Mouse (Mus musculus) layer of hippocampus, adult 9-11 months (tissue): Measurements from ENCODE around the gene E130308A19Rik.

ENCODE experiments used
- DNase-seq: peaks from one replicate; pipeline ENCODE4 v3.0.0; 2022

E130308A19Rik gene

DNA sequence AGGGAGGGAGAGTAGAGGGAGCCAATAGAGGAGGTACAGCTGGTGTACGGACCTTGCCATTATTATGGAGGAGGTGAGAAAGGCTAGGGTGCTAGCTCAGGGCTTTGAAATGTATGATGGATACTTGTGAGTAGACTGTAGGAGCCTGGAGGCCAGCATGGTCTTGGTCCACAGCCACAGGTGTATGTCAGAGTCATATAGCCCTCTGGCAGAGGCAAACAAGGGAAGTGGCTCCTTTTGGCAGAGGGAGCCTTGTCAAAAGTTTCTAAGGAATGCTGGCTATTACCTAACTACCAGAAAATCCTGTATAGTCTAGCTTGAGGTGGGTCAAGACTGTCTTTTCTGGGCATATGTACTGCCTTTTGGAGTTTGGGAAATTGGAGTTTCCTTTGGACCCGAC is 14.7 kb downstream of the E130308A19Rik start:
- DNase-seq = no peak

- no peak for DNase-seq
Measured at GRCm38 (mm10) chr4:59642039-59642438, 16.0 kb downstream of the E130308A19Rik start.

DNA sequence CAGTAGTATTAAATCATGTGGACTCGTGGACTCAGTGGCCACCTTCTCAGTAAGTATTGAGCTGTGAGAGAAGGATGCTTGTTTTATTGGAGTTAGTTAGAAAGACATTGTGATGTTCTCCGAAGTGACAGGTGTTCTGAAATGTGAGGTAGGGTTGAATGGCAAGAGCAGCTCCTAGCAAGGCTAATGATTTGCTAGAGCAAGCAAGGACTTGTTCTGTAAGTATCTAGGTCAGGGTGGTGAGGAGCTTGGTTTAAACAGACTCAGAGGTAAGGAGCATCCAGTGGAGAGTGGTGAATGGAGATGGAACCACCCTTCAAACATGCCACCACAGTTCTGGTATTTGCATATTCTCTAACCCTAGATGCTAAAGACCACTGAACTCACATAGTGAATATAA is 16.6 kb downstream of the E130308A19Rik start:
- no peak for DNase-seq

- no peak for DNase-seq
Measured at GRCm38 (mm10) chr4:59644431-59644830, 18.4 kb downstream of the E130308A19Rik start.

GRCm38 (mm10) chr4:59644992-59645391 is 19.0 kb downstream of the E130308A19Rik start:
- no peak for DNase-seq

GRCm38 (mm10) chr4:59645610-59646009 is 19.6 kb downstream of the E130308A19Rik start:
- DNase-seq = no peak

- DNase-seq = no peak
Measured at GRCm38 (mm10) chr4:59646020-59646696, 20.1 kb downstream of the E130308A19Rik start.

DNA sequence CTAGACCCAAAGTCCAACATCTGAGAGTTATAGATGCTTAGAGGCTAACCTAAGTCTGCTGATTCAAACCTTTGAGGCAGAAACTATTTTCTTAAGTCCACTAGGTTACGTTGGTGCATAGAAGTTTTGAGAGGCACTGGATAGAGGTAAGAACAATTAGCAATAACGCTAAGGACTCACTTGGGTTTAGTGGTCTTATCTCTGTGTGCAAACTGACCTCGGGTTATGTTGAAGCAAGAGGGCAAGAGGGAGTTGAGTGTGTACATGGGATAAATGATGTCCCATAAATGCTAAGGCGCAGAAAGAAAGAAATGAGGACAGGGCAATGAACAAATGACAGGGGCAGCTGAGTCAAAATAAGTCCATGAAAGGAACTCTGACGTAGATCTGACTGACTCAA is 23.1 kb downstream of the E130308A19Rik start:
- no peak for DNase-seq

DNA sequence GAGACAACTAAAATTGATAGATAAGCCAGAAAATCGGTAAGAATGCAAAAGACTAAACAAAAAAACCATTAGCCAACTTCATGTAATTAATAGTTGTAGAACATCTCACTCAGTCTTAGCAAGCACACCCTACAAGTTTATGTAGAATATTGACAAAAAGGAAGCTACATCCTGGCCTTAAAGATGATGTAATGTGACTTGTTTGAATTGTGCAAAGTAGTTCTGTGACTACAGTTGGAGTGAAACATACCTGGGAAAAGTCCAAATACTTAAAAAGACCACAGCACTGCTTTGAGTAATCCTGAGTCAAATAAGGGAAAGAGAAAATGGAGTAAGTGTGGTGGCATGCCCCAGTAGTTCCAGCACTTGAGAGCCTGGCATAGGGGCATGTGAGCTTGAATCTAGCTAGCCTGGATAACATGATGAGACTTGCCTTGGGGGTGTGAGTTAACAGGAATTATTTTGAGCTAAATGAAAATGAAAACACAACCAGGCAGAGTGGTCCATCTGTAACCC is 26.2 kb downstream of the E130308A19Rik start:
- no peak for DNase-seq

DNA sequence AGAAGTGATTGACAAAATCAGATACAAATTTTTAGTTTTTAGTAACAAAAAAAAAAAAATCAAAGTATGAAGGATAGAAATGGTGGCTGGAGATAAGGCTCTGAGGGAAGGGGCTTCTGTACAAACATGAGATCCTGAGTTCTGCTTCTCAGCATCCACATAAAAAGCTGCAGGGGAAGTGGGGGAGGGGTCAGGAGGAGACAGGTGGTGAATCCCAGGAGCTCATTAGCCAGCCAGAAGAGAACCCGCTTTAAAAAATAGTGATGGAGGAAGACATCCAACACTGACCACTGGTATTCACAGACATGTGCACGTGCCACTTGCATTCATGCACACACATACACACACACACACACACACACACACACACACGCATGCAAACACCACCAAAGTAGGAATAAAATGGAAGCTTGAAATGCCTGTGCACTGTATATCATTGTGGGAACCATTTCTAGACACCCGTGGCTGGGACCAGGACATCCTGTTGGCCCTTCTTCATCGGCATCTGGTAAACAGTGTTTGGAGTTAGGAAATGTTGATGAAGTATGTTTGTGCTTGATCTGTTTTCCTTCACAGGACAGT is 30.1 kb downstream of the E130308A19Rik start:
- DNase-seq = no peak

- DNase-seq = no peak
Measured at GRCm38 (mm10) chr4:59662163-59662562, 36.2 kb downstream of the E130308A19Rik start.

- DNase-seq = no peak
Measured at GRCm38 (mm10) chr4:59663451-59663850, 37.4 kb downstream of the E130308A19Rik start.

DNA sequence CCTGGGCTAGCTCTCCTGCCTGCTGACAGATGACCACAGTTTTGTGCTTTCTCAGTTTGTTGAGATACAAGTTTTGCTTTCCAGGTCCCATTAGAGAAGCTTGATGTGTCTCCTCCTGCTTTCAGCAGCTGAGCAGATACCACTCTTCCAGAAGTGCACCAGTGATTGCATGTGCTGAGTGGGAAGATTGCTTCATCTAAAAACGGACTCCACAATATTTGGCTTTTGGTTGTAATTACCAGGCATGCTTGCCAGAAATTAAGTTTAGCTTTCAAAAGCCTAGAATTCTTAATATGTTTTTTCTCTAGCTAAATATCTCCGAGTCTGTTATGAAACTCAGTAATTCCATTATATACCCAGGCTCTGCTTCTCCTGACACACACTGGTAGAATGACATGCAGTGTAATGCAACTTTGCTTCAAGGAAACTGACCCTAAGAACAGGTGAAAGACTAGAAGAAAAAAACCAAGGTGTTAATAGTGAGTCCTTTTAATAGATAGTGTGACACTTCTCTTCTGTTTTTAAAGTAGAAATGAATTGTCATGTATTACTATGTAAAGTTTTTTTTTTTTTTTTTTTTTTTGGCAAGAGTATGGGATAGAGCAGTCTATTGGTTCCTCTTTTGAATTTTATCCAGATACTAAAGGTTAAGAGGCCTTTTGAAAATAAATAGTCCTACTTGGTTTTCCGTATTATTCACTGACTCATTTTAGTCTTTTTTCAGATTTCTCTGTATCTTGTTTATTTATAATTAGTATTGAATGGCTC is 40.7 kb downstream of the E130308A19Rik start:
- peak; percentile 26 for DNase-seq

- DNase-seq = no peak
Measured at GRCm38 (mm10) chr4:59668050-59668449, 42.0 kb downstream of the E130308A19Rik start.

DNA sequence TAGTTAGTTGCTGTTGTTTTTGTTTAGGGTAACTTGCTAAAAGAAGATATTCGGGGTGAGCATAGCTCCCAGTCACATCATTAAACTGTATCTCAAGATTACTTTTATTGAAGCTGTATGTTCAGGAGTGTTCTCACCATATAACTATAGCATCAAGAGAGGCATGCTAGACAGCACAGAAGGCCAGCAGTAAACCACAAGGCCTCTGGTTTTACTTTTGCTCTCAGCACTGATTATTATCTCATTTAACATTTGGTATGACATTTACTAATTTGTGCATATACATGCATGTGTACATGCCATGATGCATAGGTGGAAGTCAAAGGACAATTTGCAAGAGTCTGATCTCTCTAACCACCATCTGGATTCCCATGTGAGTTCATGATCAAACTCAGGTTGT is 43.1 kb downstream of the E130308A19Rik start:
- DNase-seq = no peak

GRCm38 (mm10) chr4:59670015-59670414 is 44.0 kb downstream of the E130308A19Rik start:
- DNase-seq = peak; percentile 31

DNA sequence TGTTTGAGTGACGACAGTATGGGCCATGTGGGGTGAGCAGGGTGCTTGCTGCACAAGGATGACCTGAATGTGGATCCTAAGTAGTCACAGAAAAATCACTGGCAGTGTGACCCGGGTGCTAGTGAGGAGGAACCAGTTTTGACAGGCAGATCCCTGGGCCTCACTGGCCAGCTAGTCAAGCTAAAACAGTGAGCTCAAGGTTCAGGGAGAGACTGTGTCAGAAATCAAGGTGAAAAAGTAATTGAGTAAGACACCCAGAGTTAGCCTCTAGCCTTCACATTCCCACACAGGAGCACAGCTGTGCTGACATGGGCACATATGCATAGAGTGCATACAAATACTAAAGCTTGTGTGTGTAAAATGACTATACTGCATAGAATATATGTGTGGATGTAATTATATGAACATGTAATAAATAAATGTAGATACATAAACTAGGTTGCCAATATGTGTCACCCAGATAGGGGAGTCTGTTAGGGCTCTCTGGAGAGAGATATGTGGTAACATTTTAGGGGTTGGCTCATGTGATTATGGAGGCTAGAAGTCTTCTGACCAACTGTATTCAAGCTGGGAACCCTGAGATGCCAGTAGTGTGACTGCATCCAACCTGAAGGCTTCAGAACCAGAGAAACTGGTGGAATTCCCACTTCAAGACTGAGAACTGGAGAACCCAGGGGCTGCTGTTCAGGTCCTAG is 47.6 kb downstream of the E130308A19Rik start:
- no peak for DNase-seq

GRCm38 (mm10) chr4:59674929-59675679 is 49.1 kb downstream of the E130308A19Rik start:
- no peak for DNase-seq

- DNase-seq = no peak
Measured at GRCm38 (mm10) chr4:59675699-59676098, 49.7 kb downstream of the E130308A19Rik start.

DNA sequence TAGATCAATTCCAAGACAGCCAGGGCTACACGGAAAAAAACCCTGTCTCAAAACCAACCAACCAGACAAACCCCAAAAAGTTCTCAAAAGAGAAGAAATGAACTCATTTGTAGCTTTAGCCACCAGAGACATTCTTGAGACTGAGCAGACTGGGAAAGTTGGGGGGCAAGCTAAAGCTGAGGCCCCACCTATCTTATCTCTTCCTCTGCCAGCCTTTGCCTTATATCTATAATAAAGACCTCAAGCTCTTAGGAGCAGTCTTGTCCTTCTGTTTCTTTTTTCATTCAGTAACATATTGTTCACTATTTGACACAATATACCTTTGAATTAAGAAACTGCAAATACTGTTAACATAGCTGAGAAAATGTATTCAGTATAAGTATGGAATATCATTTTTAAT is 55.4 kb downstream of the E130308A19Rik start:
- no peak for DNase-seq

GRCm38 (mm10) chr4:59682491-59682890 is 56.5 kb downstream of the E130308A19Rik start:
- DNase-seq = no peak

DNA sequence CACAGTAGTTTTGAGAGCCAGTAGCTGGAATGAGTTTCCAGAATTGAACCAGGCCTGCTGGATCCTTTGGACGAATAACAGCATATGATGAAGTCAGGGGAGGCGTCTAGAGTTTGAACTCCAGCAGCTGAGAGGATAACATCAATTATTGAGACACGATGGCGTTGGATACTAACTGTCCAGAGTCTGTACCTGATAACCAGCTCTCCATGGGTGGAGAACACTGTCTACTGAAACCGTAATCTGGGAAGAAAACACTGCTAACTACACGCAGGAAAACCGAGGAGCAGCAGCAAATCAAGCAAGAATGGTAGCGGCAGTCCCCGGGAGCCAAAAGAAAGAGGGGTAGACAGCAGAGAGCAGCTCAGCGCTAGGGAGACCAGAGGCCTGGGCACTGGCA is 56.9 kb downstream of the E130308A19Rik start:
- no peak for DNase-seq
